Mouse (Mus musculus): ENCODE results near the gene Cdk8. TPM values are rescaled to one million over a fixed set of nuclear protein-coding genes. Genes with fewer than 3 reads are reported as not detected.

Cdk8 gene
- total and polyA plus RNA-seq, 3 experiments = 28.3 to 160 (median 67.0) TPM

DNA sequence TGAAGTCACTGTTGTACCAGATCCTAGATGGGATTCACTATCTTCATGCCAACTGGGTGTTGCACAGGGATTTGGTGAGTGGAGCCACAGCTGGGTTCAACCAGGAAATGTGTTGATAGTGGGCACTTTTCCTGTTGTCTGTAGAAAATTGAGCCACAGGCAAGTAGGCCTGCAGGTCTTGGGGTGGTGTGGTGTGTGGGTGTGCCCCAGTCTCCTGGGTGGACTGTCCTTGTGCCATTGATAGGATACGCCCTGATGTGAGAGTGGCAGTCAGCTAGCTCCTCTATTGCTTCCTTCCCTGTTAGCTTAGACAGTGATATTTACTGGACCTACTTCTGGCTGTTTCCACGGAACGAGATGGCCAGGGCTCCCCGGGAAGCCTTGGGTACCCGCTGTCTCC lies 40.6 kb downstream of the Cdk8 start:
- no peaks in the 10 kb centered on the region for H3K9me3 ChIP-seq (replicated peaks)
- no peak for ATAC-seq (ENCODE audit: extremely low read depth, insufficient number of reproducible peaks, low FRiP score, poor library complexity, severe bottlenecking)
- peaks cover 78% of the 10 kb centered on the region for H3K36me3 ChIP-seq (replicated peaks)
- H3K4me1 ChIP-seq (ENCODE audit: insufficient read depth, low read depth, low read length) = peaks cover 2% of the 10 kb centered on the region; the same call in 1 of the 2 replicates
- no peak for DNase-seq (ENCODE audit: low spot score)
- H3K4me3 ChIP-seq (ENCODE audit: low read depth, low read length) = no peak overlapping the region
- H3K27me3 ChIP-seq (ENCODE audit: insufficient read depth, low read length) = no peaks in the 10 kb centered on the region
- TF ChIP-seq POLR2AphosphoS5 (IDR thresholded peaks at IDR 0.05; ENCODE audit: insufficient replicate concordance, low read depth, low read length) (no peak), GATA2 (IDR thresholded peaks at IDR 0.05; ENCODE audit: borderline replicate concordance, low read depth, low read length) (no peak), GATA1 (IDR thresholded peaks at IDR 0.05; ENCODE audit: borderline replicate concordance, low read length) (no peak), CTCF (IDR thresholded peaks at IDR 0.05; ENCODE audit: low read depth, low read length) (no peak), TAL1 (conservative IDR thresholded peaks at IDR 0.05; ENCODE audit: low read depth, low read length) (no peak)

DNA sequence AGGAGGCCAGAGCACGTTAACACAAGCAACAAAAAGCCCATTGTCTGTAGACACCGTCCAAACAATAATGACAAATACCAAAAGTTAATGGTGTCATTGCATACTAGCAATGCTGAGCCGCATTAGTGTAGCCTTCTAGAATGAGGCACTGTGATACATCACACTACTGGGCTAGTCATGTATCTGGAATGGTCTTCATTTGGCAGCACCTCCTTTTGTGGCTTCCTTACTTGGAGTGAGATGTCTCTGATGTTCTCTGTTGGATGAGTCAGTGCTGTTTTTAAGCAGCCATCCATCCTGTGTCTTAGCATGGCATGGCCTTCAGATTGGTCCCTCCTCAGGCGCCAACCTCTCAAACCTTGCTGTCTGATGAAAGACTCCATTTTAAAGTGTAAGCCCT lies 42.1 kb downstream of the Cdk8 start:
- H3K27me3 ChIP-seq (ENCODE audit: insufficient read depth, low read length) = no peaks in the 10 kb centered on the region
- ATAC-seq (ENCODE audit: extremely low read depth, insufficient number of reproducible peaks, low FRiP score, poor library complexity, severe bottlenecking) (no peak), DNase-seq (ENCODE audit: low spot score) (no peak)
- no peak for TF ChIP-seq GATA2 (IDR thresholded peaks at IDR 0.05; ENCODE audit: borderline replicate concordance, low read depth, low read length)
- no peak for TF ChIP-seq TAL1 (conservative IDR thresholded peaks at IDR 0.05; ENCODE audit: low read depth, low read length)
- TF ChIP-seq CTCF (IDR thresholded peaks at IDR 0.05; ENCODE audit: low read depth, low read length) = no peak
- no peak for TF ChIP-seq GATA1 (IDR thresholded peaks at IDR 0.05; ENCODE audit: borderline replicate concordance, low read length)
- TF ChIP-seq POLR2AphosphoS5 (IDR thresholded peaks at IDR 0.05; ENCODE audit: insufficient replicate concordance, low read depth, low read length) = no peak
- H3K4me3 ChIP-seq (ENCODE audit: low read depth, low read length) = no peak overlapping the region
- peaks cover 78% of the 10 kb centered on the region for H3K36me3 ChIP-seq (replicated peaks)
- H3K4me1 ChIP-seq (ENCODE audit: insufficient read depth, low read depth, low read length) = peaks cover 2% of the 10 kb centered on the region; the same call in 1 of the 2 replicates
- H3K9me3 ChIP-seq (replicated peaks) = no peaks in the 10 kb centered on the region

- Histone ChIP-seq H3K4me1 (ENCODE audit: insufficient read depth, low read depth, low read length) (peaks cover 7% of the 10 kb centered on the region), H3K36me3 (replicated peaks) (peaks cover 78% of the 10 kb centered on the region), H3K27me3 (ENCODE audit: insufficient read depth, low read length) (no peaks in the 10 kb centered on the region), H3K9me3 (replicated peaks) (no peaks in the 10 kb centered on the region), H3K4me3 (ENCODE audit: low read depth, low read length) (no peak overlapping the region)
- no peak for DNase-seq (ENCODE audit: low spot score)
- no peak for TF ChIP-seq CTCF (IDR thresholded peaks at IDR 0.05; ENCODE audit: low read depth, low read length)
- no peak for TF ChIP-seq GATA1 (IDR thresholded peaks at IDR 0.05; ENCODE audit: borderline replicate concordance, low read length)
- no peak for TF ChIP-seq GATA2 (IDR thresholded peaks at IDR 0.05; ENCODE audit: borderline replicate concordance, low read depth, low read length)
- no peak for TF ChIP-seq TAL1 (conservative IDR thresholded peaks at IDR 0.05; ENCODE audit: low read depth, low read length)
- TF ChIP-seq POLR2AphosphoS5 (IDR thresholded peaks at IDR 0.05; ENCODE audit: insufficient replicate concordance, low read depth, low read length) = no peak
- ATAC-seq (ENCODE audit: extremely low read depth, insufficient number of reproducible peaks, low FRiP score, poor library complexity, severe bottlenecking) = no peak
Measured at GRCm38 (mm10) chr5:146274420-146275045, 43.5 kb downstream of the Cdk8 start.

GRCm38 (mm10) chr5:146277513-146277912 lies 46.5 kb downstream of the Cdk8 start:
- peaks cover 83% of the 10 kb centered on the region for H3K36me3 ChIP-seq (replicated peaks)
- no peak for ATAC-seq (ENCODE audit: extremely low read depth, insufficient number of reproducible peaks, low FRiP score, poor library complexity, severe bottlenecking)
- DNase-seq (ENCODE audit: low spot score) = no peak
- no peaks in the 10 kb centered on the region for H3K27me3 ChIP-seq (ENCODE audit: insufficient read depth, low read length)
- no peak overlapping the region for H3K4me3 ChIP-seq (ENCODE audit: low read depth, low read length)
- TF ChIP-seq POLR2AphosphoS5 (IDR thresholded peaks at IDR 0.05; ENCODE audit: insufficient replicate concordance, low read depth, low read length) (no peak), TAL1 (conservative IDR thresholded peaks at IDR 0.05; ENCODE audit: low read depth, low read length) (no peak), GATA2 (IDR thresholded peaks at IDR 0.05; ENCODE audit: borderline replicate concordance, low read depth, low read length) (no peak), CTCF (IDR thresholded peaks at IDR 0.05; ENCODE audit: low read depth, low read length) (no peak), GATA1 (IDR thresholded peaks at IDR 0.05; ENCODE audit: borderline replicate concordance, low read length) (no peak)
- H3K9me3 ChIP-seq (replicated peaks) = no peaks in the 10 kb centered on the region
- H3K4me1 ChIP-seq (ENCODE audit: insufficient read depth, low read depth, low read length) = peaks cover 15% of the 10 kb centered on the region

DNA sequence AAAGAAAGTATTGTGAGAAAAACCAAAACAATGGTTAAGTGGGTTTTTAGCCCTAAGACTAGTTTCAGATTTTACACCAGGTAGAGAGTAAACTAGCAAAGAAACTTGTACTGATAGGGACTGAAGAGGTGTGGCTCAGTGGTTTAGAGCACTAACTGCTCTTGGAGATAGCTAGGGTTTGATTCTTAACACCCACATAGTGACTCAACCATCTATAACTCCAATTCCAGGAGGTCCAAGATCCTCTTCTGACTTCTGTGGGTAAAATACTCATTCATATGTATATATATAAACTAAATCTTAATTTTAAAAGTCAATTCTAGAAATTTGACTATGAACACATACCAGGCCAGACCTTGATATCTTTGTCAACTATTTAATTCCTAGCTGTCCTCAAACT lies 49.0 kb downstream of the Cdk8 start:
- DNase-seq (ENCODE audit: low spot score) = no peak
- Histone ChIP-seq H3K9me3 (replicated peaks) (no peaks in the 10 kb centered on the region), H3K4me1 (ENCODE audit: insufficient read depth, low read depth, low read length) (peaks cover 15% of the 10 kb centered on the region), H3K36me3 (replicated peaks) (peaks cover 79% of the 10 kb centered on the region), H3K27me3 (ENCODE audit: insufficient read depth, low read length) (no peaks in the 10 kb centered on the region), H3K4me3 (ENCODE audit: low read depth, low read length) (no peak overlapping the region)
- no peak for ATAC-seq (ENCODE audit: extremely low read depth, insufficient number of reproducible peaks, low FRiP score, poor library complexity, severe bottlenecking)
- no peak for TF ChIP-seq POLR2AphosphoS5 (IDR thresholded peaks at IDR 0.05; ENCODE audit: insufficient replicate concordance, low read depth, low read length)
- no peak for TF ChIP-seq TAL1 (conservative IDR thresholded peaks at IDR 0.05; ENCODE audit: low read depth, low read length)
- no peak for TF ChIP-seq GATA2 (IDR thresholded peaks at IDR 0.05; ENCODE audit: borderline replicate concordance, low read depth, low read length)
- TF ChIP-seq CTCF (IDR thresholded peaks at IDR 0.05; ENCODE audit: low read depth, low read length) = no peak
- TF ChIP-seq GATA1 (IDR thresholded peaks at IDR 0.05; ENCODE audit: borderline replicate concordance, low read length) = no peak

- Histone ChIP-seq H3K4me1 (ENCODE audit: insufficient read depth, low read depth, low read length) (peaks cover 15% of the 10 kb centered on the region), H3K36me3 (replicated peaks) (peaks cover 79% of the 10 kb centered on the region), H3K27me3 (ENCODE audit: insufficient read depth, low read length) (no peaks in the 10 kb centered on the region), H3K4me3 (ENCODE audit: low read depth, low read length) (no peak overlapping the region), H3K9me3 (replicated peaks) (no peaks in the 10 kb centered on the region)
- TF ChIP-seq TAL1 (conservative IDR thresholded peaks at IDR 0.05; ENCODE audit: low read depth, low read length) = no peak
- TF ChIP-seq GATA1 (IDR thresholded peaks at IDR 0.05; ENCODE audit: borderline replicate concordance, low read length) = no peak
- TF ChIP-seq GATA2 (IDR thresholded peaks at IDR 0.05; ENCODE audit: borderline replicate concordance, low read depth, low read length) = no peak
- no peak for TF ChIP-seq POLR2AphosphoS5 (IDR thresholded peaks at IDR 0.05; ENCODE audit: insufficient replicate concordance, low read depth, low read length)
- TF ChIP-seq CTCF (IDR thresholded peaks at IDR 0.05; ENCODE audit: low read depth, low read length) = no peak
- DNase-seq (ENCODE audit: low spot score) (no peak), ATAC-seq (ENCODE audit: extremely low read depth, insufficient number of reproducible peaks, low FRiP score, poor library complexity, severe bottlenecking) (peak; percentile 37; the same call in 1 of the 2 replicates)
Measured at GRCm38 (mm10) chr5:146281241-146281818, 50.3 kb downstream of the Cdk8 start.

Measured in G1E (cell line).